7 mouse cellular contexts compared by ENCODE assay signal in genomic region chr2:118762784-118763148, GRCm38 (mm10). TPM values are rescaled to one million over a fixed set of nuclear protein-coding genes. Genes with fewer than 3 reads are reported as not detected.
DNase-seq lines count a peak whose midpoint lies in the region; ATAC-seq lines count a peak whose summit lies in the region.

No protein-coding gene starts in this region.

- 3% methylated on average over 10 of the region's 10 CpGs for WGBS in lung, embryonic 15.5 days
- WGBS in limb, embryonic 15.5 days: 16% methylated on average over 10 of the region's 10 CpGs
- 11% methylated on average over 10 of the region's 10 CpGs for WGBS in stomach, embryonic 15.5 days

- H3K4me1 ChIP-seq in lung, embryonic 15.5 days: peaks cover 39% of the 10 kb centered on the region
- peaks cover 48% of the 10 kb centered on the region for H3K4me1 ChIP-seq in erythroblast, embryonic 14.5 days (ENCODE audit: control insufficient read depth)
- peaks cover 45% of the 10 kb centered on the region for H3K4me1 ChIP-seq in limb, embryonic 15.5 days
- H3K4me1 ChIP-seq in stomach, embryonic 15.5 days: peaks cover 35% of the 10 kb centered on the region

- DNase-seq in lung, postnatal 25 days (ENCODE audit: low spot score): no peak
- no peak for DNase-seq in layer of hippocampus, postnatal 10 days (ENCODE audit: low spot score in 2 of 2)
- DNase-seq in gastrocnemius, postnatal 10 days: no peak

- H3K27ac ChIP-seq in lung, embryonic 15.5 days: peak overlapping the region; percentile 91
- H3K27ac ChIP-seq in limb, embryonic 15.5 days: peak overlapping the region; percentile 84
- H3K27ac ChIP-seq in stomach, embryonic 15.5 days: peak overlapping the region; percentile 95

- ATAC-seq in lung, embryonic 15.5 days (ENCODE audit: borderline replicate concordance, extremely low read depth, low FRiP score, low TSS enrichment): no peak
- ATAC-seq in limb, embryonic 15.5 days (ENCODE audit: insufficient number of reproducible peaks, low FRiP score, low TSS enrichment, low read depth): no peak
- peak; percentile 1; the same call in 1 of the 2 replicates for ATAC-seq in stomach, embryonic 15.5 days (ENCODE audit: insufficient read depth, low FRiP score, low read depth)

- no peaks in the 10 kb centered on the region; the same call in 1 of the 2 replicates for H3K27me3 ChIP-seq in lung, embryonic 15.5 days
- peaks cover 6% of the 10 kb centered on the region; the same call in 1 of the 2 replicates for H3K27me3 ChIP-seq in erythroblast, embryonic 14.5 days (ENCODE audit: control insufficient read depth)
- peaks cover 8% of the 10 kb centered on the region; the same call in 1 of the 2 replicates for H3K27me3 ChIP-seq in limb, embryonic 15.5 days
- H3K27me3 ChIP-seq in stomach, embryonic 15.5 days (replicated peaks): no peaks in the 10 kb centered on the region

- no peaks in the 10 kb centered on the region for H3K9me3 ChIP-seq in lung, embryonic 15.5 days
- no peaks in the 10 kb centered on the region for H3K9me3 ChIP-seq in erythroblast, embryonic 14.5 days (ENCODE audit: control insufficient read depth, low read length)
- no peaks in the 10 kb centered on the region for H3K9me3 ChIP-seq in limb, embryonic 15.5 days
- no peaks in the 10 kb centered on the region for H3K9me3 ChIP-seq in stomach, embryonic 15.5 days

- no peaks in the 10 kb centered on the region for H3K36me3 ChIP-seq in lung, embryonic 15.5 days
- H3K36me3 ChIP-seq in erythroblast, embryonic 14.5 days (ENCODE audit: control insufficient read depth): no peaks in the 10 kb centered on the region
- no peaks in the 10 kb centered on the region for H3K36me3 ChIP-seq in limb, embryonic 15.5 days
- H3K36me3 ChIP-seq in stomach, embryonic 15.5 days: no peaks in the 10 kb centered on the region

- peak overlapping the region; percentile 31; the same call in 1 of the 2 replicates for H3K9ac ChIP-seq in lung, embryonic 15.5 days
- H3K9ac ChIP-seq in limb, embryonic 15.5 days: 0 out of 2 replicates have a peak overlapping the region, but pooled peaks have one; percentile 18
- H3K9ac ChIP-seq in stomach, embryonic 15.5 days: no peak overlapping the region

- peak overlapping the region; percentile 52 for H3K4me2 ChIP-seq in lung, embryonic 15.5 days
- H3K4me2 ChIP-seq in limb, embryonic 15.5 days: peak overlapping the region; percentile 38
- peak overlapping the region; percentile 54 for H3K4me2 ChIP-seq in stomach, embryonic 15.5 days

- H3K4me3 ChIP-seq in lung, embryonic 15.5 days: peak overlapping the region; percentile 21
- peak overlapping the region; percentile 34 for H3K4me3 ChIP-seq in erythroblast, embryonic 14.5 days (replicated peaks)
- H3K4me3 ChIP-seq in limb, embryonic 15.5 days: peak overlapping the region; percentile 23
- peak overlapping the region; percentile 29; the same call in 1 of the 2 replicates for H3K4me3 ChIP-seq in stomach, embryonic 15.5 days (replicated peaks)

RNA-seq across cellular contexts. Expression of gene Ccdc9b, which starts 0.3 kb away (rescaled TPM):
- polyA plus RNA-seq in lung, embryonic 15.5 days (2015; fragmentation: Nextera tagmentation; extraction: Ambion mirVana): 0.98 and 1.2 TPM in 2 replicates
- not detected in 2 replicates for polyA plus RNA-seq in erythroblast, embryonic 14.5 days (2012)
- 3.1 and 3.4 TPM in 2 replicates for polyA plus RNA-seq in limb, embryonic 15.5 days (2015; fragmentation: Nextera tagmentation; extraction: Ambion mirVana)
- 1.4 and 1.5 TPM in 2 replicates for polyA plus RNA-seq in stomach, embryonic 15.5 days (2015; fragmentation: Nextera tagmentation; extraction: Ambion mirVana)
- 1 to 10 TPM; 2.4 to 2.6 TPM for total RNA-seq in layer of hippocampus, postnatal 10 days (2021)
- 1 to 10 TPM; 5.7 to 8.5 TPM for total RNA-seq in gastrocnemius, postnatal 10 days (2021)

RNA-seq across cellular contexts. Expression of gene Phgr1, which starts 9.8 kb away (rescaled TPM):
- not detected in 2 replicates for polyA plus RNA-seq in lung, embryonic 15.5 days (2015; fragmentation: Nextera tagmentation; extraction: Ambion mirVana)
- polyA plus RNA-seq in erythroblast, embryonic 14.5 days (2012): not detected in 2 replicates
- polyA plus RNA-seq in limb, embryonic 15.5 days (2015; fragmentation: Nextera tagmentation; extraction: Ambion mirVana): 2.7 and 3.8 TPM in 2 replicates
- polyA plus RNA-seq in stomach, embryonic 15.5 days (2015; fragmentation: Nextera tagmentation; extraction: Ambion mirVana): 28.1 and 31.4 TPM in 2 replicates
- total RNA-seq in layer of hippocampus, postnatal 10 days (2021): not detected
- total RNA-seq in gastrocnemius, postnatal 10 days (2021): not detected

RNA-seq across cellular contexts. Expression of gene Disp2, which starts 16.8 kb away (rescaled TPM):
- polyA plus RNA-seq in lung, embryonic 15.5 days (2015; fragmentation: Nextera tagmentation; extraction: Ambion mirVana): 0.76 and 0.89 TPM in 2 replicates
- polyA plus RNA-seq in erythroblast, embryonic 14.5 days (2012): 0.02 TPM in 1 of 2 replicates, not detected in the other
- 0.09 and 0.28 TPM in 2 replicates for polyA plus RNA-seq in limb, embryonic 15.5 days (2015; fragmentation: Nextera tagmentation; extraction: Ambion mirVana)
- polyA plus RNA-seq in stomach, embryonic 15.5 days (2015; fragmentation: Nextera tagmentation; extraction: Ambion mirVana): 2.8 and 3.3 TPM in 2 replicates
- 100 to 1,000 TPM; 191 to 195 TPM for total RNA-seq in layer of hippocampus, postnatal 10 days (2021)
- under 1 TPM; 0.34 to 0.35 TPM for total RNA-seq in gastrocnemius, postnatal 10 days (2021)

RNA-seq across cellular contexts. Expression of gene Inafm2, which starts 17.2 kb away (rescaled TPM):
- polyA plus RNA-seq in lung, embryonic 15.5 days (2015; fragmentation: Nextera tagmentation; extraction: Ambion mirVana): 18.3 and 18.4 TPM in 2 replicates
- polyA plus RNA-seq in erythroblast, embryonic 14.5 days (2012): 2.5 and 3.0 TPM in 2 replicates
- 18.1 and 19.8 TPM in 2 replicates for polyA plus RNA-seq in limb, embryonic 15.5 days (2015; fragmentation: Nextera tagmentation; extraction: Ambion mirVana)
- 22.6 and 23.1 TPM in 2 replicates for polyA plus RNA-seq in stomach, embryonic 15.5 days (2015; fragmentation: Nextera tagmentation; extraction: Ambion mirVana)
- 10 to 100 TPM; 31.7 to 33.4 TPM for total RNA-seq in layer of hippocampus, postnatal 10 days (2021)
- 1 to 10 TPM; 6.0 to 8.6 TPM for total RNA-seq in gastrocnemius, postnatal 10 days (2021)

RNA-seq across cellular contexts. Expression of gene Plcb2, which starts 34.5 kb away (rescaled TPM):
- polyA plus RNA-seq in lung, embryonic 15.5 days (2015; fragmentation: Nextera tagmentation; extraction: Ambion mirVana): 1.5 and 2.5 TPM in 2 replicates
- 0.07 and 0.16 TPM in 2 replicates for polyA plus RNA-seq in erythroblast, embryonic 14.5 days (2012)
- polyA plus RNA-seq in limb, embryonic 15.5 days (2015; fragmentation: Nextera tagmentation; extraction: Ambion mirVana): 1.4 and 1.6 TPM in 2 replicates
- 1.5 and 1.8 TPM in 2 replicates for polyA plus RNA-seq in stomach, embryonic 15.5 days (2015; fragmentation: Nextera tagmentation; extraction: Ambion mirVana)
- total RNA-seq in layer of hippocampus, postnatal 10 days (2021): 1 to 10 TPM; 2.1 to 2.9 TPM
- 1 to 10 TPM in 1 of 2 experiments, under 1 TPM in 1; 0.40 to 1.1 TPM for total RNA-seq in gastrocnemius, postnatal 10 days (2021)
